Mouse (Mus musculus) midbrain, embryonic 14.5 days (tissue): ENCODE results near the gene Kcnh7. TPM values are rescaled to one million over a fixed set of nuclear protein-coding genes. Genes with fewer than 3 reads are reported as not detected.

Experiments
- ATAC-seq: fragments of 200-750 bp; cut with Nextera tagmentation; 2 replicates; pipeline ENCODE4 v1.8.0; 2017; ENCODE audit warnings: moderate number of reproducible peaks, moderate library complexity; ENCODE audit not compliant: low FRiP score, low TSS enrichment
- DNase-seq: peaks from one replicate; pipeline ENCODE4 v3.0.0-alpha.2; 2015
- H3K27ac ChIP-seq: fragments of 300-500 bp; sonication (generic); replicated peaks from 2 replicates; pipeline ENCODE4 v1.5.1; 2014; ENCODE audit warnings: mild to moderate bottlenecking, low read depth, low read length, moderate library complexity
- H3K27me3 ChIP-seq: fragments of 300-500 bp; sonication (generic); 2 replicates; pipeline ENCODE4 v1.6.1; 2014; ENCODE audit warnings: low read length, control low read depth, mixed read lengths; ENCODE audit not compliant: control insufficient read depth, insufficient read depth
- H3K36me3 ChIP-seq: fragments of 300-500 bp; sonication (generic); 2 replicates; pipeline ENCODE4 v1.6.1; 2014; ENCODE audit warnings: low read length, control low read depth; ENCODE audit not compliant: control insufficient read depth, insufficient read depth
- H3K4me1 ChIP-seq: fragments of 300-500 bp; sonication (generic); 2 replicates; pipeline ENCODE4 v1.6.1; 2014; ENCODE audit warnings: mild to moderate bottlenecking, antibody characterized with exemption, low read length, control low read depth; ENCODE audit not compliant: control insufficient read depth, insufficient read depth
- H3K4me2 ChIP-seq: fragments of 300-500 bp; sonication (generic); 2 replicates; pipeline ENCODE4 v1.6.1; 2014; ENCODE audit warnings: mild to moderate bottlenecking, low read length, moderate library complexity
- H3K4me3 ChIP-seq: fragments of 300-500 bp; sonication (generic); replicated peaks from 2 replicates; pipeline ENCODE4 v1.5.1; 2014; ENCODE audit warnings: low read depth, low read length
- H3K9ac ChIP-seq: fragments of 300-500 bp; sonication (generic); replicated peaks from 2 replicates; pipeline ENCODE4 v1.6.1; 2014; ENCODE audit warnings: mild to moderate bottlenecking, low read length, moderate library complexity
- H3K9me3 ChIP-seq: fragments of 300-500 bp; sonication (generic); 2 replicates; pipeline ENCODE4 v1.6.1; 2016; ENCODE audit warnings: low read length, control low read depth, mixed read lengths; ENCODE audit not compliant: control insufficient read depth
- WGBS: fragments of 180-500 bp; shearing (Covaris S2); extraction: QIAGEN DNeasy Blood & Tissue Kit; methylation state at CpG from one replicate; pipeline ENCODE4 v1.1.7; 2014; 5-methylcytosine and 5-hydroxymethylcytosine counted together
- polyA plus RNA-seq: library from polyadenylated mRNA; unstranded; fragments of >200 nt; fragmentation: Nextera tagmentation; extraction: Ambion mirVana; gene quantifications from 2 replicates; pipeline ENCODE4 v1.2.1, GENCODE M21; 2014

Kcnh7 gene
- polyA plus RNA-seq, 1 experiment from 2014 or later: 9.7 TPM

DNA sequence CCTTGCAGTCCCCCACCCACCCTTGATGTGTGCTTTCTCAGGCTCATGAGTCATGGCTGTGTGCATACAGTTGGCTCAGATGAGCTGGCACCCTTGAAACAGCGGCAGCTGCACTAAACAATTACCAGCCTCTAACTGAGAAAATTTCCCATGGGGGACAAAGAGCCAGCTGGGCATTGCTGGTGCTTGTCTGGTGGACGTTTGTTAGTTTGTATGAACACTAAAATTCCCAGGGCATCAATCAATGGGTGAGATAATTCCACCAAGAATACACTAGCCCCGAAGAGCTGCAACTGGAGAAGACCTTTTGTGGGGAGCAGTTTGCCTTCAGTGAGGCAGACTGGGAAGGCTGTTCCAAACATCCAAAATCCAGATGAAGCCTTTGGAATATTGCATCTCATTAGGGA lies 376.6 kb downstream of the Kcnh7 start:
- ATAC-seq: peak; percentile 90
- H3K36me3 ChIP-seq: no peaks in the 10 kb centered on the region
- peak overlapping the region; percentile 49 for H3K27ac ChIP-seq
- no peaks in the 10 kb centered on the region for H3K9me3 ChIP-seq
- H3K4me2 ChIP-seq: no peak overlapping the region
- H3K4me3 ChIP-seq: no peak overlapping the region
- peaks cover 4% of the 10 kb centered on the region; the same call in 1 of the 2 replicates for H3K4me1 ChIP-seq
- peak; percentile 74 for DNase-seq
- H3K27me3 ChIP-seq: no peaks in the 10 kb centered on the region
- 15% methylated on average over 3 of the region's 3 CpGs for WGBS
- no peak overlapping the region for H3K9ac ChIP-seq

DNA sequence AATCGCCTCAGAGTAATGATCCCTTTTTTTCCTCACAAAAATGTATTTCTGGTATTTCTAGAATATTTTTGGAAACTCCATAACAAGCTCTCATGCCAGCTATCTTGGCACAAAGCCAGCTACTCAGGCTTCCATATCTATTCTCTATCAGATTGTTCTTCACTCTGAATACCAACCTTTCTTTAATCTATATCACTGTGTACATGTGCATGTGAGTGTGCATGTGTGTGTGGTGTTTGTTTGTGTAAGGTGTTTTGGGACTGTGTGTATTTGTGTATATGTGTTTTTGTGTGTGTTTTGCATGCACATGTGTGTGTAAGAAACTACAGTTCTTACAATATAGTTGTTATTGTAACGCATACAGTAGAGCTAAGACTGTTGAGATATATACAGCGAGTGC lies 377.2 kb downstream of the Kcnh7 start:
- Histone ChIP-seq H3K4me3 (no peak overlapping the region), H3K27ac (peak overlapping the region; percentile 49; the same call in 1 of the 2 replicates), H3K9me3 (no peaks in the 10 kb centered on the region), H3K9ac (no peak overlapping the region), H3K4me1 (peaks cover 4% of the 10 kb centered on the region; the same call in 1 of the 2 replicates), H3K27me3 (no peaks in the 10 kb centered on the region), H3K4me2 (no peak overlapping the region), H3K36me3 (no peaks in the 10 kb centered on the region)
- 92% methylated on average over 3 of the region's 3 CpGs for WGBS
- peak; percentile 38; the same call in 1 of the 2 replicates for ATAC-seq
- peak; percentile 21 for DNase-seq

DNA sequence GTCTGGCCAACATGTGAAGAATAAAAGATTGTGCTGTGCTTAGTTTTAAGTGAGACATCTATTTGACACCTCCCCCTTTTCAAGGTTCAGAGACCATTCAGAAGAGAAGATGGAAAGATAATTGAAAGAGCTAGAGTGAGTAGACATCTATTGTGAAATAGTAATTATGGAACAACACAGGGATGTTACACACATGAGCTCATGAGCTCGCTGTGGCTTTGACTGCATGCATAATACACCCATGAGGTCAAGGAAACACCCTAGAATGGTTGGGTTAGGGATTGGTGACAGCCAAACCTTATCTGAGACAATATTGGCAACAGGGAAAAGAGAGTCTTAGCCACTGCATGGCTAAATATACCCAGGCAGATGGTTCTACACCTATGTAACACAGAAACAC lies 380.1 kb downstream of the Kcnh7 start:
- WGBS: 46% methylated on average over 1 of the region's 1 CpGs
- Histone ChIP-seq H3K4me1 (peaks cover 4% of the 10 kb centered on the region; the same call in 1 of the 2 replicates), H3K36me3 (no peaks in the 10 kb centered on the region), H3K27ac (no peak overlapping the region), H3K4me3 (no peak overlapping the region), H3K4me2 (no peak overlapping the region), H3K27me3 (no peaks in the 10 kb centered on the region), H3K9ac (no peak overlapping the region), H3K9me3 (no peaks in the 10 kb centered on the region)
- DNase-seq: no peak
- no peak for ATAC-seq

DNA sequence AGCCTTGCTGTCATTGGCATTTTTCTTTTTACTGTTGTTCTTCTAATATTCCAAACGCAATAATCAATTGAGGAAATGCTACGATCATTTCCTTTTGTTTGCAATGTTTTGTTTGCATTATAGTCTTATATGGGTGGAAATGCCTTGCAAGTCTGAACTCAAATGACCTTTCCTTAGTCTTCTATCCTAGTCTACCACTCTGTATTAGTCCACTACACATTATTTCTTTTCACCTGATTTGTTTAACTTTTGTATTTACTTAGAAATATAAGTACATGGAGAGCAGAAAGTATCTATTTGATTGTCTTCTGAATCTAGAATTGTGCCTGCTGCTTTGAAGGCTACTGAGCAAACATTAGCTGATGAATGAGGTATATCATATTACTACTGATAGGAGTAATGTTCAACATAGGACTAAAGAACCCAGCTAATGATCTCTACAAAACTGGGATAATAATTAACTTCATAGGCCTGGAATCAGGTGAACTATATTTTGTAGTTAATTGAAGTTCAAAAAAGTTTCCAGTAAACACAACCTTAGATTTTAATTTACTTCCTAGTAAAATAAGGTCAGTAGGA lies 399.5 kb downstream of the Kcnh7 start:
- Histone ChIP-seq H3K4me2 (no peak overlapping the region), H3K27ac (no peak overlapping the region), H3K4me1 (no peaks in the 10 kb centered on the region), H3K4me3 (no peak overlapping the region), H3K9me3 (no peaks in the 10 kb centered on the region), H3K27me3 (no peaks in the 10 kb centered on the region), H3K9ac (no peak overlapping the region), H3K36me3 (no peaks in the 10 kb centered on the region)
- 35% methylated on average over 2 of the region's 2 CpGs for WGBS
- ATAC-seq (no peak), DNase-seq (no peak)

DNA sequence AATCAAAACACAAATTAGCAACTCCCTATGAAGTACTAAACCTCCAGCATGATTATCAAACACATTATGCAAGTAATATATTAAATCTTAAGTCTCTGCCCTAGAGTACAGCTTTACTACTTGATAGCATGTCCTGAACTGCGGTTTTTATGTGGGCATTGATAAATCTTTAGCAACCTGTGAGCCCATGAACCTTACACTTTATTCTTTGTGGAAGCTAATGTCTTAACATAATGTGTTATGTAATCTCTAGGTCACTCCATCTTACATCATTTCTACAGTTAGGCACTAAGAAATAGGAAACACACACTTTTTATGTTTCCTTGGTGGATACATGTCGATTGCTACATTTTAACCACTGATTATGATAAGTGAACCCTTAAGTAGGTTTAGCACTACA lies 437.8 kb downstream of the Kcnh7 start:
- H3K4me3 ChIP-seq: no peak overlapping the region
- no peak overlapping the region for H3K9ac ChIP-seq
- ATAC-seq (no peak), DNase-seq (no peak)
- no peak overlapping the region for H3K27ac ChIP-seq
- H3K4me2 ChIP-seq: no peak overlapping the region
- no peaks in the 10 kb centered on the region for H3K27me3 ChIP-seq
- 85% methylated on average over 2 of the region's 2 CpGs for WGBS
- no peaks in the 10 kb centered on the region for H3K36me3 ChIP-seq
- no peaks in the 10 kb centered on the region for H3K4me1 ChIP-seq
- no peaks in the 10 kb centered on the region for H3K9me3 ChIP-seq

DNA sequence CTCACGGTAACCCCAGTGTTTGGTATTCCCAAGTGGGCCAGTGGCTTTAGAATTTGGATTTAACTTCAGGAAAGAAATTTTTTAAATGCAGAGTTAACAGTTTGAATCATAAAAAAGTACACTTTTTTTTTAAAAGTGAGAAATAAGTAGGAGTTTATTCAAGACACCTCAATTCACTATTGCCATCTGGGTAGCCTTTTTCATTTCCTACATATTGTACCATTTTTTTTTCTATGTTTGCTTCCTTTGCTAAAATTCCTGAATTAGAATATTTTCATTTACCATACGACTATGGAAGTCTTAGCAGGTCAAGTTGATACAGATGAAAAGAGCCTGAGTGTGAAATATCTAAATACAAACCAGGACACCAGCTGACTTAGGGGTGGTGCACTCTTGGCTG lies 441.0 kb downstream of the Kcnh7 start:
- Histone ChIP-seq H3K9me3 (no peaks in the 10 kb centered on the region), H3K4me2 (no peak overlapping the region), H3K36me3 (no peaks in the 10 kb centered on the region), H3K27ac (no peak overlapping the region), H3K4me1 (no peaks in the 10 kb centered on the region), H3K27me3 (no peaks in the 10 kb centered on the region), H3K4me3 (no peak overlapping the region), H3K9ac (no peak overlapping the region)
- DNase-seq: no peak
- 81% methylated on average over 2 of the region's 2 CpGs for WGBS
- no peak for ATAC-seq

DNA sequence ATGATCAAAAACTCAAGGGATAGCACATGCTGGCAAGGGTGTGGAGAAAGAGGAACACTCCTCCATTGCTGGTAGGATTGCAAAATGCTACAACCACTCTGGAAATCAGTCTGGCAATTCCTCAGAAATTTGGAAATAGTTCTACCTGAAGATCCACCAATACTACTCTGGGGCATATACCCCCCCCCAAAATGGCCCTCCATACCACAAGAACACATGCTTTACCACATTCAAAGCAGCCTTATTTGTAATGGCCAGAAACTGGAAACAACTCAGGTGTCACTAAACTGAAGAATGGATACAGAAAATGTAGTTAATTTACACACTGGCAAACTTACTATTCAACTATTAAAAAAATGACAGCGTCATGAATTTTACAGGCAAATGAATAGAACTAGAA lies 453.4 kb downstream of the Kcnh7 start:
- Histone ChIP-seq H3K9me3 (no peaks in the 10 kb centered on the region), H3K27ac (no peak overlapping the region), H3K27me3 (no peaks in the 10 kb centered on the region), H3K4me1 (no peaks in the 10 kb centered on the region), H3K36me3 (no peaks in the 10 kb centered on the region), H3K4me3 (no peak overlapping the region), H3K4me2 (no peak overlapping the region), H3K9ac (no peak overlapping the region)
- WGBS: 84% methylated on average over 1 of the region's 1 CpGs
- DNase-seq (no peak), ATAC-seq (no peak)

DNA sequence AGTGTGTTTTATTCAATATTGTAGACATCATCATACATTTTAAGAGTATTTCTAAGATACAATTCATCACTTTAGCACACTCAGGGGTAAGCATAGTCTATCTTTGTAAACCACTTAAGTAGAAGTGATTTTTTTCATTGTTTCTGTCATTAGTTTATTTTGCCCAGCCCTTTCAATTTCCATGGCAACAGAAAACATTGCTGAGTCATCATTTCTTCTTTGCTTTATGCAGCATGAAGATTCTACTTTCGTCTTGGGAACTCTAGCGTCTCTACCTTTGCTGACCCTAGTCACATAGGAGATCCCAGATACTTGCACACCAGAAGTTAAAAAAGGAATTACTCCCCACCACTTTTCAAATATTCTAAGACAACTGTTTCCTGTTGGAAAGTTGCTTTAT lies 456.4 kb downstream of the Kcnh7 start:
- WGBS: 92% methylated on average over 2 of the region's 2 CpGs
- no peaks in the 10 kb centered on the region for H3K9me3 ChIP-seq
- H3K4me1 ChIP-seq: no peaks in the 10 kb centered on the region
- ATAC-seq (no peak), DNase-seq (no peak)
- H3K9ac ChIP-seq: no peak overlapping the region
- no peaks in the 10 kb centered on the region for H3K27me3 ChIP-seq
- no peaks in the 10 kb centered on the region for H3K36me3 ChIP-seq
- no peak overlapping the region for H3K4me3 ChIP-seq
- no peak overlapping the region for H3K4me2 ChIP-seq
- no peak overlapping the region for H3K27ac ChIP-seq

DNA sequence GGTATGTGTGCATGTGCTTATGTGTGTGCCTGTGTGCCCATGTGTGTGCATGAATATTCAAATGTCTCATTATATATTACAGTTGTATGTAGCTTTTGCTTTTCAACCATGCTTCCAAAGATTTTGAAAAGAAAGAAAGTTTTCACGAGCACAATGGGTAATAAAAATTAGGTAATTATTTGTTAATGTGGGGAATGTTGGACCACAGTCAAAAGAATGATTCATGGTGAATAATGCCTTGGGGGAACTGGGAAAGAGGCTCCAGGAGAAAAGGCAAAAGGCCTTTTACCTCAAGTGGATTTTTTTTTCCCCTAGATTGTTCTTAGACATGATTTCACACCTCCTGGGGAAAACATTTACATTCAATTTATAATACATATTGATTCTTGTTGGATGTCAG lies 458.1 kb downstream of the Kcnh7 start:
- no peaks in the 10 kb centered on the region for H3K36me3 ChIP-seq
- H3K4me2 ChIP-seq: no peak overlapping the region
- no peak overlapping the region for H3K4me3 ChIP-seq
- H3K27me3 ChIP-seq: no peaks in the 10 kb centered on the region
- H3K27ac ChIP-seq: no peak overlapping the region
- H3K9ac ChIP-seq: no peak overlapping the region
- DNase-seq (no peak), ATAC-seq (no peak)
- WGBS: 72% methylated on average over 1 of the region's 1 CpGs
- H3K9me3 ChIP-seq: no peaks in the 10 kb centered on the region
- H3K4me1 ChIP-seq: no peaks in the 10 kb centered on the region
